Mouse (Mus musculus): ENCODE measurements around the gene Arsk.

DNA sequence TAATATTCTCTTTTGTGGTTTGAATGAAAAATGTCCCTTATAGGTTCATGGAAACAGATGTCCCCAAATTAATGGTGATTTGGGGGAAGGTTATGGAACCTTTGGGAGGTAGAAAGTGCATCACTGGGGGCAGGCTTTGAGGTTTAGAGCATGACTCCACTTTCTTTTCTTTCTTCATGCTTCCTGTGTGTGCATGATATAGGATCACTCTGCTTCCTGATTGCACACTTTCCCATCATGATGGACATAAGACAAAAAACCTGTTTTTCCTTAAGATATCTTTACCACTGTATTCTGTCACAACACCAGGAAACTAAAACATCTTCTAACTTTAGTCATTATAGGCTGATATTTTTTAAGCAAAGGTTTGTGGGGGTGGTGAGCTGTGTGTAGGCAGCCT is 53.5 kb downstream of the Arsk start:
- TF ChIP-seq POLR2A (IDR thresholded peaks at IDR 0.05; ENCODE audit: low read depth, low read length) (no peak), CTCF (conservative IDR thresholded peaks at IDR 0.05; ENCODE audit: insufficient read depth, insufficient read length, low read depth, low read length) (no peak)
